Mouse (Mus musculus) heart, postnatal 10 days (tissue): Measurements from ENCODE around the gene Il18r1. TPM values are rescaled to one million over a fixed set of nuclear protein-coding genes. Genes with fewer than 3 reads are reported as not detected.

Source experiments
- DNase-seq, 2 experiments: peaks; one replicate each; pipeline ENCODE4 v3.0.0; 2021
- intact Hi-C: fragments of 180-260 bp; cut with DNase I; formaldehyde crosslinking; loops from one replicate; pipeline ENCODE4 v1.15.1; 2025
- total RNA-seq, 2 experiments: library from RNA; stranded (reverse); gene quantifications; 2 replicates each; pipeline ENCODE4 v1.2.3; 2021

The Il18r1 gene
- total RNA-seq: 1 to 10 TPM; 1.7 to 1.9 TPM

DNA sequence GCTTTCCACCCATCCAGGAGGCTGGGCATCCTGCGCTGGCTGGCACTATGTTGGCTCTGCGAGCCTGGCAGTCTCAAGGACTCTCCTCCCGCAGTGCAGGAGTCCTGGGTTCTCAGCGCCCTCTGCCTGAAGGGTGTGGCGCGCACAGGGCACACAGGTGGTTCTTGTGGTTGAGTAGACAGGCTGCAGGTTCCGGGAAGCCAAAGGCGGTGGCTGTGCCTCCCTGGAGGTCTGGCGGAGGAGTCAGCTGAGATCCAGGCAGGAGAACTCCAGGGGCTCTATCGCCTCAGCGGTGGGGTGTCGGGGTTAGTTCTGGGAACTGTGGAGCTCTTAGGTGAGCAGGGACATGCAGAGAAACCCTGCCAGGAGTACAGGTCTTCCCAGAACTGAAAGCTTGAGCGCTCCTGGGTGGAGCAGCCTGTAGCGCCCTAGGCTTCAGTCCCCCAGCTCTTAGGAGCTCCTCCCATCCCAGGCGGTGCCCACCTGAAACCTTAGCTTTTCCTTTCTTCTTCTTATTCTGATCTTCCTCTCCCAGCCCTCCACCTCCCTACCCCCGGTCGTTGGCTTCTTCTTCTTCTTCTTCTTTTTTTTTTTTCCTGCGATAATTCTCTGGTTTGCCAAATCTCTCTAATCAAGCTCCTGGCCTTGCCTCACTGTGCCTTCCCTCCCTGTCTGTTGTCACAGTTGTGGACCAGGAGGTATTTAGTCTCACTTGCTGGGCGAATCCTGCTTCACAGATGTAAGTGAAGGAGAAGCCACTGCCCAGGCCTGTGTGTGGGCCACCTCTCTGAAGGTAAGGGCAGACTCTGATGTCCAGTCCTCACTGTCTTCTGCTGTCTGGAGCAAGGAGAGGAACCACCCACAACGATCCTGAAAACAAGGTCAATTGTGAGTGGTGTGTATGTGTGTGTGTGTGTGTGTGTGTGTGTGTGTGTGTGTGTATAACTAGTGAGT lies at the start of gene Il18r1:
Gene Il18r1, plus strand, starts transcription at position 76 of the 954 bp plus-strand sequence.
- no peak for DNase-seq

GRCm38 (mm10) chr1:40417034-40417433 lies 48.3 kb upstream of the Il18r1 start:
- no peak for DNase-seq
- intact Hi-C loops: no loop called here

More for the DNA sequence above, at the start of gene Il18r1:
- intact Hi-C loops: no loop called here

- intact Hi-C loops: no loop called here
- no peak for DNase-seq
These were observed 46.8 kb upstream of the Il18r1 start for GRCm38 (mm10) chr1:40418512-40418911.

DNA sequence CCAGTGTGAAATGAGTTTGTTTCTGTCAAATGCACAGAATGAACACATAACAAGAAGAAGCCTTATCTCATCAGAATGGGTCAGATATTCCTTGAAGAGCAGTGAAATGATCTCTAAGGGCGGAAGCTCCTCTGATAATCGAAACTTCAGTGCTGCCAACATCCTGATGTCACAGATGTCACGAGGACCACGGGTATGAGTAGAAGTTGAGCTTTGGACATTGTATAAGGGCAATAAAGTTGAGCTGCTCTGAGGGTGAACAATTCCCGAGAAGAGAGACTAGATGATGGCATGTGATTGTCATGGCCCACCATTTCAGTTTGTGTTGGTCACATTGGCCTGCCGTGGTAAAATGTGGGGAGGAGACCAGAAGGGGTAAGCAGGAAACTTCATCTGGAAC lies 41.5 kb upstream of the Il18r1 start:
- intact Hi-C loops: no loop called here
- DNase-seq: no peak

DNA sequence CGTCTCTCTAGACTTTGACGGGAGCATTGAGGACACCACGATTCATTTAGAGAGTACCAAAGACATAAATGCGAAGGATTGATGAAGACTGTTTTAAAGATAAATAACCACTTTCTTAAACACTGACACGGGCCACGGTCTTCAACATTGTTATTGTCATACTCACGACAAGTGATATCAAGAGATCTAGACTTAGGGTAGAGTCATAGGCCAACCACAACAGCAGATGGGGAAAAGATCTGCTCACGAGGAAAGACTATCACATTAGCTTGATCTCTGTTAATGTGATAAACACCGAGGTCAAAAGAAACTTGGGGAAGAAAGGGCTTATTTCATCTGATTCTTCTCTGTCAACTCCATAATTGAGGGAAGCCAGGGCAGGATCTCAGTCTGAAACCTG lies 38.1 kb upstream of the Il18r1 start:
- DNase-seq: no peak
- intact Hi-C loops: no loop called here

DNA sequence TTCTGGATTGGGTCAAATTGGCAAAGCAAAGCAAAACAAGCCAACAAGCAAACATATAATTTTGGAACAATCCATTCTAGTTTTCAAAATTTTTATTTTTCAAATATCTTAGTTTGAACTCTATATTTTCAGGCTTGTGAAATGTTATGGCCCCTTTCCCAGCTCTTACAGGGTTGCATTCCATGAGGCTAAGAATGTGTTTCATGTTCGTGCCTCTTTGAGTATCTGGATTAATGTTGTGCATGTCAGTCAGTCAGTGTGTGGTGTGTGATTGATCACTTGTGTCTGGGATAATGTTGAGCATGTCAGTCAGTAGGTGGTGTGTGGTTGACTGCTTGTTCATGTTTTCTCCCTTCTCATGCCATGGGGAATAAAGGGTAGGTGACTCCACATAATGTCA lies 37.5 kb upstream of the Il18r1 start:
- intact Hi-C loops: no loop called here
- no peak for DNase-seq

DNA sequence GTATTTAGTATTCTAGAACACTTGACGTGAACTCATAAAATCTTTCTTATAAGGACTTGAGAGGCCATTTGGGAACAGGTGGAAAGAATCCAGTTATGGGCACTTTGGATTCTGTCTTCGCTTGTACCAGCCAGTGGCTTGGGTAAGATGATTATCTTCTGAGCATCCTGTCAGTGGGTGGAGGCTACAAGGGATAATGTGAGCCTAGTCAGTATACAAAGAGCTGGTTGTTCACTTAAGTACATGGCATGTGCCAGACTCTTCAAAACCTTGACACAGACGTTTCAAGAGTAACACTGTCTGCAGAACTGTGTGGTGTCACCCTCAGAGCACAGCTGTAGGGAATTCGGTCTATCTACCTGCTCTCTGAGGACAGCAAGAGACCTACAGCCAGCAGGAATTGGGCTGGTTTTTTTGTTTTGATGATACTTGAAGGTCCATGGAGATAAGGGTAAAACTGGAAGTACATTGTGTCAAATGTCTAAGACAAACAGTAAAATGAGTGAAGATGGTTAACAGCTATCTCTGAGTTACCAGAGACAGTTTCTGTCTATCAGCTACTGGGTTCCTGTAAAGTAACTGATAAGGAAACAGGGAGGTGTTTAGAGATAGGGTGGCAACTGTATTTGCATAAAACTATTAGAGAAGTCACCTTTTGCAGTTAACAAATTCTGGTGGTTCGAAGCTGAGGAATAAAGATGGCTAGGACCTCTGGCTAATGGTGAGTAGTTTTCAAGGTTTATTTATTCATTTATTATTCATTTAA lies 36.3 kb upstream of the Il18r1 start, which contains the start of gene Il1rl1:
Gene Il1rl1, plus strand, starts transcription at position 661 of the 766 bp plus-strand sequence.
- DNase-seq: no peak
- intact Hi-C loops: no loop called here

GRCm38 (mm10) chr1:40430143-40430834 lies 35.1 kb upstream of the Il18r1 start:
- DNase-seq: no peak
- intact Hi-C loops: no loop called here

DNA sequence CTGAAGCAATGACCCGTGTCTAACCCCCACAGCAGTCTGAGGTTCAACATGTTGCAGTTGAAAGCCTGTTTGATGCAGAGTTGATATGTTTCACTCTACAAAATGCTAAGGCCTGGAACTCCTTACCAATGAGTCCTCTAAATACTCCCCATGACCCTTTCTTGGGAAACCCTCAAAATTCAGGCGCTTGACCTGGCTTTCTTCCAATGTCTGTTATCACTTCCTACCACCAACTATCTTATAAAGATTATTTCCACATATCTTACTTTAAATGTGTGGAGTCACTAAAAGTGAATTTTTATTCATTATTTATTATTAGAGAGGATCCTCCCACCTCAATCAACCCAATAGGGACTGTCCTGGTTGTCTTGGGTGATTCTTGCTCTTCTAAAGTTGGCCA lies 33.2 kb upstream of the Il18r1 start:
- DNase-seq: no peak
- intact Hi-C loops: no loop called here

GRCm38 (mm10) chr1:40435936-40436335 lies 29.4 kb upstream of the Il18r1 start:
- DNase-seq: no peak
- intact Hi-C loops: no loop called here

- intact Hi-C loops: no loop called here
- DNase-seq: no peak
These were observed 28.0 kb upstream of the Il18r1 start for GRCm38 (mm10) chr1:40437340-40437739.

DNA sequence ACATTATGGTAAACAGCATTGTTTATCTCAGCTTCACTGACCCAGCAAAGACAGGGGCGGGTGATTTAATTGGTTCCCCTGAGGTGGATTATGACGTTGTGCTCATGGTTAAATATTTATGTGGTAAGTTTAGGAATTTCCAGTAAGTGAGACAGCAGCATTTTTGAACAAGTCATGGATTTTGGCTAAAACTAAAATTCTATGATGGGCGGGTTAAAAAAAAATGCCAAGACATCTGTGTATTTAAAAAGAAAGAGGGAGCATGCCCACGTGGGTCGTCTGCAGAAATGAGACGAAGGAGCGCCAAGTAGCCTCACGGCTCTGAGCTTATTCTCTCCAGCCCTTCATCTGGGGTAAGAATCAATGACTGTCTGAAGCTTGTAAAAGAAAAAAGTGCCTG lies 25.8 kb upstream of the Il18r1 start:
- intact Hi-C loops: no loop called here
- no peak for DNase-seq

- peak; percentile 20 to 21 for DNase-seq
- intact Hi-C loops: no loop called here
These were observed 20.6 kb upstream of the Il18r1 start for GRCm38 (mm10) chr1:40444800-40445199.

DNA sequence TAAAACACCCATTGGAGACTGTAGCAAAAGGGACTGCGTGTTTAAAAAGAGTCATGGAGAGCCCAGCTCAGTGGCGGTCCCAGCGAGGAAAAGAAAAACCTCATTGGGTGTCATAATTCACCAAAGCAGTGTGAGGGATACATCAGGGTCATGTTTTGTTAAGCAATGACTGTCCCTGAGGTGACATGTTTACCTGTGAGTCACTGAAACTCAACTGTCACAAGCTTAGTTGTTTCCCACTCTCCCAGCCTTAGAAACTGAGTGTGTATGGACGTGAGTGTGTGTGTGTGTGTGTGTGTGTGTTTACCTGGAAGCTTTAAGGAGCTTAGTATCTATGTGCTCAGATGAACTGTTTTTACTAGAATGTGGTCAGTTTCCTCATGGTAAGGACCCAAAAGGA lies 2.0 kb downstream of the Il18r1 start:
- intact Hi-C loops: no loop called here

DNA sequence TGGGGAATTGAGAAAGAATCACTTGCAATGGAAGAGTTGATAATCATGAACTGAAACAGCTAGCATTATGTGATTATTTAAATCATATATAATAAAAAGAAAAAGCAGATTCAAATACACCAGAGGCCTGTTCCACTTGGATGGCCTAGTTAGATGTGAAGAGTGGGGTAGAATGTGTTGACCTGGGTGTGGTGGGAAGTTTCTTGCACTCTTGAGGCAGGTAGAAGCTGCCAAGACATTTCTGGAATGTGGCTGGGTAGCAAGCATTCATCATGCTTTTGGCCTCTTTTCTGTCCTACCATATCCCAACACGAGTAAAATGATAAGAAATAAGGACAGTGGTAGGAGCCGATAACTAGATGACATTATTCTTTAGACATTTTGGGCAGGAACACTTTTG lies 3.5 kb downstream of the Il18r1 start:
- intact Hi-C loops: no loop called here
- no peak for DNase-seq

More for the DNA sequence above, 2.0 kb downstream of the Il18r1 start:
- no peak for DNase-seq

DNA sequence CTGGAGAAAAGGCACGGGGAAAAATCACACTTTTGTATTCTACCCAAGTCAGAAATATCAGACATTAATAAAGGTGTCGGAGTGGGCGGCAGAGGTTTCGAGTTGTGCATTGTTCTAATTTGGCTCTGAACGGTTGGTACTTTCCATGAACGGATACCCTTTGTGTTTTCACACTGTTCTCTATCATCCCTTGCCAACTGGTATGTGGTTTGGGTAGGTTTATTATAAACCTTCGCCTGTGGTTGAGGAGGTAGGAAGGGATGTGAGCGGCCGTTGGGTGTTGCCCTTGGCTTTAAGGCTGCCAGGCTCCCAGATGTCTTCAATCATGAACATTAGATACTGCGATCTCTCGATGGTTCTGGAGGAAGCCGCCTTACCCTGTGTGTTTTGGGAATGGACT lies 4.5 kb downstream of the Il18r1 start:
- DNase-seq: no peak

GRCm38 (mm10) chr1:40472401-40472800 lies 7.0 kb downstream of the Il18r1 start:
- no peak for DNase-seq
- intact Hi-C loops: no loop called here

More for the DNA sequence above, 4.5 kb downstream of the Il18r1 start:
- intact Hi-C loops: no loop called here

- intact Hi-C loops: no loop called here
- no peak for DNase-seq
These were observed 8.3 kb downstream of the Il18r1 start for GRCm38 (mm10) chr1:40473640-40474039.

DNA sequence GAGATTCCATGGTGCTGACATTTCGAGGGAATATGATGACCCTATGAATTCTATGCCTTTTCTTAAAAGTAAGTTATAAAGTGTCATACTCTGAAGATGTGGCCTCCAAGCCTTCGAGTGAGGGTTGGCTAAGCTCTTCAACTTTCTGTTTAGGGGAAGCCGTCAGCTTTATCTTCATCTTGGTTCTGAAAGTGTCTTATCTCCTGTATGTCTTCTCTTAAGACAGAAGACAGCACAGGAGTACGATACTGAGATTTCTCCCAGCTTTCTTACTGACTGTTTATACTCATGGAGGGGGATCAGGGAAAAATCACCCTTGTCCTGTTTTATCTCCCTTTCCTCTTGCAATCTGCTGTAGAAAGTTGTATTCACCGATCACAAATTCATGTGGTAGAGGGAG lies 9.0 kb downstream of the Il18r1 start:
- no peak for DNase-seq
- intact Hi-C loops: no loop called here

DNA sequence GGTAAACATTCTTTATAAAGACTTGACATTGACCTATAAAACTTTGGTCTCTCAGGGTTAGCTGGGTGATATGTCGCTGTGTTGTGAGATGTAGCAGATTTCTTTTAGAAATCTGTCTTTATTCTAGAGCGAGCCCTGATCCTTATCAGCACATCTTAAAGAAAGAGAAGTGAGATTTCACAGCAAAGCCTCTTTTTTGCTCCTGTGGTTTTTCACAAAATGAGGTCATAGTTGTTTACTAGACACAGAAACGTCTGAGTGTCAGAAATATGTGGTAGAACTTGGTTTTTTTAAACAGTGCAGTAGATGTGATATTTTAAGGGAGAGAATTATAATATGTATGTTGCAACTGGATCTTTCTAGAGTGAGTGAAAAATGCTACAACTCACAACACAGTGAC lies 10.3 kb downstream of the Il18r1 start:
- intact Hi-C loops: no loop called here
- no peak for DNase-seq

DNA sequence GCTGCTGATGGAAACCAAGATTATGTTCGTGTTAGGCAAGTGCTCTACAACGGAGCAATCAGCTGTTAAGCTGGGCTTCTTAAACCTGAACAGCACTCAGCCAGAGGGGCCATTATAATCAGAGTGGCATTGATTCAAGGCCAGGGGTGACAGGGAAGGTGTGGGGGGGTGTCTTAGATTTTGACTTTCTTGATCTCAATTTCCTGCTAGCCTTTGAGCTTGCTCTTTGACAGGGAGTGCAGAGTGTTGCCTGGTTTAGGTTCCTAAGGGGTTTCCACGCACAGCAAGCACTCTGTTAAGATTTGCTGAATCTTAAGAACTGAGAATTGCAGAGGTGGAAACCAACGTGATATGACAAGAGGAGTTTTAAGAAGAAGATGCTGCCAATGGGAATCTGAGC lies 11.4 kb downstream of the Il18r1 start:
- DNase-seq: no peak
- intact Hi-C loops: no loop called here
